Mouse (Mus musculus) liver, embryonic 15.5 days (tissue): ENCODE measurements around the gene Csta1. TPM values are rescaled to one million over a fixed set of nuclear protein-coding genes. Genes with fewer than 3 reads are reported as not detected.
"Not testable (repeated sequence)": the region's sequence is repeated elsewhere in the genome, so short reads cannot be mapped to it uniquely, and the experiment has no call there.

Experiments
- ATAC-seq: fragments of 200-750 bp; cut with Nextera tagmentation; 2 replicates; pipeline ENCODE4 v1.8.0; 2017; ENCODE audit warnings: moderate number of reproducible peaks, mild to moderate bottlenecking, moderate library complexity; ENCODE audit not compliant: insufficient read depth
- H3K27ac ChIP-seq: fragments of 300-500 bp; sonication (generic); replicated peaks from 2 replicates; pipeline ENCODE4 v1.5.1; 2015; ENCODE audit warnings: mild to moderate bottlenecking, inconsistent platforms
- H3K27me3 ChIP-seq: fragments of 300-500 bp; sonication (generic); 2 replicates; pipeline ENCODE4 v1.6.1; 2015; ENCODE audit warnings: mild to moderate bottlenecking, inconsistent platforms
- H3K36me3 ChIP-seq: fragments of 300-500 bp; sonication (generic); replicated peaks from 2 replicates; pipeline ENCODE4 v1.6.1; 2015; ENCODE audit warnings: moderate library complexity, mild to moderate bottlenecking, inconsistent platforms
- H3K4me1 ChIP-seq: fragments of 300-500 bp; sonication (generic); replicated peaks from 2 replicates; pipeline ENCODE4 v1.6.1; 2015; ENCODE audit warnings: inconsistent platforms
- H3K4me2 ChIP-seq: fragments of 300-500 bp; sonication (generic); 2 replicates; pipeline ENCODE4 v1.6.1; 2015; ENCODE audit warnings: moderate library complexity, mild to moderate bottlenecking, inconsistent platforms
- H3K4me3 ChIP-seq: fragments of 300-500 bp; sonication (generic); replicated peaks from 2 replicates; pipeline ENCODE4 v1.5.1; 2015; ENCODE audit warnings: mild to moderate bottlenecking, inconsistent platforms
- H3K9ac ChIP-seq: fragments of 300-500 bp; sonication (generic); 2 replicates; pipeline ENCODE4 v1.6.1; 2015; ENCODE audit warnings: moderate library complexity, mild to moderate bottlenecking, inconsistent platforms
- H3K9me3 ChIP-seq: fragments of 300-500 bp; sonication (generic); replicated peaks from 2 replicates; pipeline ENCODE4 v1.6.1; 2016; ENCODE audit warnings: inconsistent platforms
- WGBS: fragments of 180-500 bp; shearing (Covaris S2); methylation state at CpG from one replicate; pipeline ENCODE4 v1.1.7; 2015; ENCODE audit warnings: mixed read lengths; ENCODE audit not compliant: insufficient replicate concordance; 5-methylcytosine and 5-hydroxymethylcytosine counted together
- polyA plus RNA-seq: library from polyadenylated mRNA; unstranded; fragments of >200 nt; fragmentation: Nextera tagmentation; extraction: Ambion mirVana; gene quantifications from 2 replicates; pipeline ENCODE4 v1.2.1, GENCODE M21; 2015

Gene Csta1
- 0.03 TPM in 1 of 2 replicates, not detected in the other for polyA plus RNA-seq

- ATAC-seq = no peak
- 47% methylated on average over 1 of the region's 1 CpGs for WGBS
- Histone ChIP-seq H3K9me3 (no peaks in the 10 kb centered on the region), H3K4me2 (no peak within 1 kb of the TSS), H3K27ac (no peak within 1 kb of the TSS), H3K36me3 (no peaks in the 10 kb centered on the region), H3K9ac (no peak within 1 kb of the TSS), H3K27me3 (no peaks in the 10 kb centered on the region), H3K4me1 (no peaks in the 10 kb centered on the region), H3K4me3 (no peak within 1 kb of the TSS)
These were observed at the start of gene Csta1 for GRCm38 (mm10) chr16:36131141-36131540. Gene Csta1, minus strand, starts transcription at chr16:36131241.

- Histone ChIP-seq H3K9me3 (no peaks in the 10 kb centered on the region), H3K4me1 (no peaks in the 10 kb centered on the region), H3K9ac (no peak overlapping the region), H3K4me3 (no peak overlapping the region), H3K4me2 (no peak overlapping the region), H3K36me3 (no peaks in the 10 kb centered on the region), H3K27me3 (no peaks in the 10 kb centered on the region), H3K27ac (no peak overlapping the region)
- no peak for ATAC-seq
- 47% methylated on average over 2 of the region's 2 CpGs for WGBS
These were observed 48.9 kb upstream of the Csta1 start for GRCm38 (mm10) chr16:36179910-36180309.

- H3K9me3 ChIP-seq = no peaks in the 10 kb centered on the region
- H3K9ac ChIP-seq = no peak overlapping the region
- no peak overlapping the region for H3K27ac ChIP-seq
- ATAC-seq = no peak
- H3K36me3 ChIP-seq = no peaks in the 10 kb centered on the region
- H3K4me3 ChIP-seq = no peak overlapping the region
- no peaks in the 10 kb centered on the region for H3K27me3 ChIP-seq
- no peaks in the 10 kb centered on the region for H3K4me1 ChIP-seq
- H3K4me2 ChIP-seq = no peak overlapping the region
These were observed 45.1 kb upstream of the Csta1 start for GRCm38 (mm10) chr16:36176108-36176507.

- not testable (repeated sequence) for H3K9ac ChIP-seq, H3K36me3 ChIP-seq, H3K4me3 ChIP-seq, H3K4me2 ChIP-seq, H3K27me3 ChIP-seq, H3K9me3 ChIP-seq, H3K27ac ChIP-seq, ATAC-seq, H3K4me1 ChIP-seq
- 72% methylated on average over 9 of the region's 10 CpGs for WGBS
These were observed 36.8 kb upstream of the Csta1 start for GRCm38 (mm10) chr16:36167841-36168240.

GRCm38 (mm10) chr16:36156402-36156975, 25.4 kb upstream of the Csta1 start, which contains the start of gene Stfa2l1:
Gene Stfa2l1, plus strand, starts transcription at chr16:36156811.
- Histone ChIP-seq H3K4me1 (no peaks in the 10 kb centered on the region), H3K9ac (no peak within 1 kb of the TSS), H3K9me3 (no peaks in the 10 kb centered on the region), H3K4me3 (no peak within 1 kb of the TSS), H3K27me3 (no peaks in the 10 kb centered on the region), H3K4me2 (no peak within 1 kb of the TSS), H3K27ac (no peak within 1 kb of the TSS), H3K36me3 (no peaks in the 10 kb centered on the region)
- ATAC-seq = no peak

GRCm38 (mm10) chr16:36138201-36138600, 7.2 kb upstream of the Csta1 start:
- 47% methylated on average over 2 of the region's 2 CpGs for WGBS
- Histone ChIP-seq H3K4me3 (no peak overlapping the region), H3K9me3 (no peaks in the 10 kb centered on the region), H3K4me2 (no peak overlapping the region), H3K9ac (no peak overlapping the region), H3K4me1 (no peaks in the 10 kb centered on the region), H3K27me3 (no peaks in the 10 kb centered on the region), H3K27ac (no peak overlapping the region), H3K36me3 (no peaks in the 10 kb centered on the region)
- ATAC-seq = no peak

GRCm38 (mm10) chr16:36128092-36128491, 2.9 kb downstream of the Csta1 start:
- 76% methylated on average over 7 of the region's 7 CpGs for WGBS
- ATAC-seq = no peak

GRCm38 (mm10) chr16:36115751-36116150, 15.3 kb downstream of the Csta1 start:
- H3K27ac ChIP-seq, H3K4me3 ChIP-seq, H3K9ac ChIP-seq, ATAC-seq, H3K4me2 ChIP-seq, H3K9me3 ChIP-seq, H3K4me1 ChIP-seq, H3K27me3 ChIP-seq, H3K36me3 ChIP-seq: not testable (repeated sequence)
- 73% methylated on average over 6 of the region's 6 CpGs for WGBS

More at GRCm38 (mm10) chr16:36128092-36128491, 2.9 kb downstream of the Csta1 start:
- no peak overlapping the region for H3K27ac ChIP-seq
- no peaks in the 10 kb centered on the region for H3K27me3 ChIP-seq
- H3K4me3 ChIP-seq = no peak overlapping the region
- no peak overlapping the region for H3K9ac ChIP-seq
- no peaks in the 10 kb centered on the region for H3K4me1 ChIP-seq
- no peaks in the 10 kb centered on the region for H3K36me3 ChIP-seq
- H3K4me2 ChIP-seq = no peak overlapping the region
- no peaks in the 10 kb centered on the region for H3K9me3 ChIP-seq

- not testable (repeated sequence) for H3K4me3 ChIP-seq, H3K9me3 ChIP-seq, H3K36me3 ChIP-seq, H3K4me1 ChIP-seq, H3K9ac ChIP-seq, ATAC-seq, H3K27me3 ChIP-seq, H3K4me2 ChIP-seq, H3K27ac ChIP-seq
These were observed 19.6 kb downstream of the Csta1 start for GRCm38 (mm10) chr16:36111486-36111885.

- 48% methylated on average over 1 of the region's 1 CpGs for WGBS
- H3K4me1 ChIP-seq = no peaks in the 10 kb centered on the region
- no peak overlapping the region for H3K4me2 ChIP-seq
- ATAC-seq = no peak
- no peak overlapping the region for H3K9ac ChIP-seq
- no peak overlapping the region for H3K27ac ChIP-seq
- no peaks in the 10 kb centered on the region for H3K9me3 ChIP-seq
- H3K27me3 ChIP-seq = no peaks in the 10 kb centered on the region
- H3K4me3 ChIP-seq = no peak overlapping the region
- H3K36me3 ChIP-seq = no peaks in the 10 kb centered on the region
These were observed 28.8 kb downstream of the Csta1 start for GRCm38 (mm10) chr16:36102211-36102610.

GRCm38 (mm10) chr16:36101526-36101925, 29.5 kb downstream of the Csta1 start:
- H3K27me3 ChIP-seq = no peaks in the 10 kb centered on the region
- no peak overlapping the region for H3K9ac ChIP-seq
- 48% methylated on average over 1 of the region's 1 CpGs for WGBS
- H3K4me2 ChIP-seq = no peak overlapping the region
- ATAC-seq = no peak
- H3K36me3 ChIP-seq = no peaks in the 10 kb centered on the region
- no peak overlapping the region for H3K4me3 ChIP-seq
- no peaks in the 10 kb centered on the region for H3K4me1 ChIP-seq
- no peaks in the 10 kb centered on the region for H3K9me3 ChIP-seq
- no peak overlapping the region for H3K27ac ChIP-seq

- not testable (repeated sequence) for H3K27ac ChIP-seq, ATAC-seq, H3K9ac ChIP-seq, H3K27me3 ChIP-seq, H3K4me1 ChIP-seq, H3K4me2 ChIP-seq, H3K4me3 ChIP-seq, H3K9me3 ChIP-seq, H3K36me3 ChIP-seq
- WGBS = 77% methylated on average over 12 of the region's 12 CpGs
These were observed 33.1 kb downstream of the Csta1 start for GRCm38 (mm10) chr16:36097813-36098499.
